Mouse (Mus musculus) spleen, postnatal 10 days (tissue): ENCODE measurements at regions not wholly inside any gene's neighbourhood (a gene's known extent, or its start where the extent isn't known, plus 50 kb on each side); places are given as distances from the start of the nearest gene placed in this dataset.

ENCODE experiments used
- DNase-seq, 2 experiments: peaks; one replicate each; pipeline ENCODE4 v3.0.0; 2021 to 2022; ENCODE audit warnings: low spot score in 2 of 2

- no peak for DNase-seq
Observed at GRCm38 (mm10) chr3:57910020-57910419, 62.1 kb upstream of the Pfn2 start.

- DNase-seq = no peak
Observed at GRCm38 (mm10) chr3:57911831-57912596, 64.1 kb upstream of the Pfn2 start.

- no peak for DNase-seq
Observed at GRCm38 (mm10) chr3:57912650-57913343, 64.9 kb upstream of the Pfn2 start.

GRCm38 (mm10) chr3:57914687-57915086, 66.8 kb upstream of the Pfn2 start:
- no peak for DNase-seq

GRCm38 (mm10) chr3:57918913-57919312, 71.0 kb upstream of the Pfn2 start:
- DNase-seq = no peak

- DNase-seq = no peak
Observed at GRCm38 (mm10) chr3:57919390-57920089, 71.7 kb upstream of the Pfn2 start.

GRCm38 (mm10) chr3:57920090-57920432, 72.2 kb upstream of the Pfn2 start:
- no peak for DNase-seq

- no peak for DNase-seq
Observed at GRCm38 (mm10) chr3:57921071-57921882, 73.4 kb upstream of the Pfn2 start.

- no peak for DNase-seq
Observed at GRCm38 (mm10) chr3:57923061-57923460, 75.2 kb upstream of the Pfn2 start.

- no peak for DNase-seq
Observed at GRCm38 (mm10) chr3:57932657-57933539, 85.0 kb upstream of the Pfn2 start.

GRCm38 (mm10) chr3:57935042-57935610, 87.2 kb upstream of the Pfn2 start:
- DNase-seq = no peak

GRCm38 (mm10) chr3:57940504-57941381, 92.9 kb upstream of the Pfn2 start:
- no peak for DNase-seq

- DNase-seq = no peak
Observed at GRCm38 (mm10) chr3:57944698-57945097, 96.8 kb upstream of the Pfn2 start.

GRCm38 (mm10) chr3:57945765-57946164, 97.9 kb upstream of the Pfn2 start:
- DNase-seq = no peak

GRCm38 (mm10) chr3:57947331-57947730, 99.5 kb upstream of the Pfn2 start:
- no peak for DNase-seq

- DNase-seq = no peak
Observed at GRCm38 (mm10) chr3:57948720-57949119, 100.8 kb upstream of the Pfn2 start.

GRCm38 (mm10) chr3:57950431-57951331, 102.8 kb upstream of the Pfn2 start:
- no peak for DNase-seq

GRCm38 (mm10) chr3:57951438-57951837, 103.6 kb upstream of the Pfn2 start:
- no peak for DNase-seq

- no peak for DNase-seq
Observed at GRCm38 (mm10) chr3:57957352-57957751, 109.5 kb upstream of the Pfn2 start.
